Mouse (Mus musculus) embryonic fibroblast, embryonic 13.5 days (primary cell): ENCODE measurements around the gene Vkorc1. TPM values are rescaled to one million over a fixed set of nuclear protein-coding genes. Genes with fewer than 3 reads are reported as not detected.
"Not testable (repeated sequence)": the region's sequence is repeated elsewhere in the genome, so short reads cannot be mapped to it uniquely, and the experiment has no call there.

ENCODE experiments used
- H3K27ac ChIP-seq: 2 replicates; pipeline ENCODE4 v1.5.1; 2012; ENCODE audit warnings: low read length, control low read depth, inconsistent platforms; ENCODE audit not compliant: insufficient read depth
- H3K4me1 ChIP-seq: 2 replicates; pipeline ENCODE4 v1.6.1; 2011; ENCODE audit warnings: low read length; ENCODE audit not compliant: control insufficient read depth, insufficient read depth
- H3K4me3 ChIP-seq: 2 replicates; pipeline ENCODE4 v1.5.1; 2011; ENCODE audit warnings: mild to moderate bottlenecking, control low read depth, low read length; ENCODE audit not compliant: insufficient read depth
- CTCF ChIP-seq: IDR thresholded peaks from 2 replicates; pipeline ENCODE4 v1.5.1; 2011; ENCODE audit warnings: mild to moderate bottlenecking, control low read depth, low read length, moderate library complexity, borderline replicate concordance; ENCODE audit not compliant: insufficient read depth
- POLR2A ChIP-seq: IDR thresholded peaks from 2 replicates; pipeline ENCODE4 v1.6.1; 2011; ENCODE audit warnings: low read depth, mild to moderate bottlenecking, control low read depth, low read length, moderate library complexity
- polyA plus RNA-seq: library from polyadenylated mRNA; stranded (reverse); fragments of >200 nt; gene quantifications from 2 replicates; pipeline ENCODE4 v1.2.4, GENCODE M21; 2011; ENCODE audit warnings: low read depth; ENCODE audit not compliant: missing spikeins, insufficient read length

Vkorc1 gene
- polyA plus RNA-seq, 1 experiment = 146 TPM

DNA sequence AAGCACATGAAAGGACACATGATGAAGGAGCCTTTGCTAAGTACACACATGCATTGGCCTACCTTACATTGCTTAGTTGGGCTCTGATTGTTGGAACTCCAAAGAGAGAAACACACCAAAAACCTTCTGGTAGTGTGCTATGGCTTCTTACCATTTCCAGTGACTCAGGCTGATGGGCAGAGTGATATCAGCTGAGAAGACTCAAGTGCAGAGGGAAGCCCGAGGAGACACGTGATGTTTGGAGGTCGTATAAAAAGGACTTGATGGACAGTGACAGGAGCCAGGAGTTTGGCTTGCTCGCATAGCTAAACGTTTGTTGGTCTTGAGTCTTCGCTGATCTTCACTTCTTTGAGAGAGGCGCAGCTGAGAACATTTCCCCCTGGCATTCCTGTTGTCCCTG is 2.1 kb upstream of the Vkorc1 start:
- TF ChIP-seq POLR2A (no peak), CTCF (no peak)
- Histone ChIP-seq H3K4me3 (no peak overlapping the region), H3K27ac (no peak overlapping the region), H3K4me1 (no peaks in the 10 kb centered on the region)

DNA sequence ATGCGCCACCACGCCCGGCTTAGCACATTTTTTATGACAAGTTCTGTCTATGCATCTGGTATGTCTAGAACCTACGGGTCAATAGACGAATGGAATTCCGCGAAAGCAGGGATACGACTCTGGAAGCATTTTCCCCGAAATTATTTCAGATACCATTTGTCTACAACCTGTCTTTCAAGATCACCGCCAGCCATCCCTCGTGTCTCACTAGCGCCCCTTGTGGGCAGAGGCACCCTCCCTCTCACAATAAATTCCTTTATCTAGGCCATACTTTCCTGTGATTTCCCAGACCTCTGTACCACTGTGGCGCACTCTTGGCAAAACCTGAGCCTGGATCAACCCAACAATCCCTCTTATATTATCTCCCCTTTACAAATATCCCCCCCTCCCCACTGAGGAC is 967 bp upstream of the Vkorc1 start:
- no peak for TF ChIP-seq POLR2A
- TF ChIP-seq CTCF = peak; percentile 55; the same call in 1 of the 2 replicates
- H3K4me1 ChIP-seq = no peaks in the 10 kb centered on the region
- no peak overlapping the region for H3K4me3 ChIP-seq
- H3K27ac ChIP-seq = no peak overlapping the region

GRCm38 (mm10) chr7:127895891-127896290 is 474 bp upstream of the Vkorc1 start:
- not testable (repeated sequence) for H3K4me1 ChIP-seq, H3K27ac ChIP-seq, H3K4me3 ChIP-seq

- Histone ChIP-seq H3K27ac (no peak overlapping the region), H3K4me1 (no peaks in the 10 kb centered on the region), H3K4me3 (peak overlapping the region; percentile 64)
- TF ChIP-seq POLR2A (no peak), CTCF (no peak)
Measured at GRCm38 (mm10) chr7:127894480-127894879, 937 bp downstream of the Vkorc1 start.

DNA sequence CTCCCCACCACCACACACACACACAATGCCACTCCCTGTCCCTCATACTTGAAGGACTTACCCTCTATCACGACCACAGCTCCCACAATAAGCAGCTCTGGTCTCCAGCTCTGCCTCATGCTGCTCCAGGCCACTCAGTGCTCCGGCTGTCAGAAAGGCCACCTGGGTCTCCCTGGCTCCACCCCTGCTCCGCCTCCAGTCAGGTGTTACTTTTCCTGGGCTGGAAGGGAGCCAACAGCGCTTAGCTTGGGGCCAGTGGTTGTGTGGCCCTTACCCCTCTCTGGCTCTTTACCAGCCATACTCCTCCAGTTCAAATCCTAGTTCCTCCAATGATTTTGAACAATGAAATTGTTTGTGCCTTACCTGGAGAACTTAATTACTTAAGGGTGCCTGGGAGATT is 4.6 kb downstream of the Vkorc1 start, which contains the start of gene Prss53:
TSS of gene Prss53 (minus strand) at position 173 of the 400 bp plus-strand sequence.
- Histone ChIP-seq H3K27ac (no peak within 1 kb of the TSS), H3K4me1 (no peaks in the 10 kb centered on the region), H3K4me3 (no peak within 1 kb of the TSS)
- no peak for TF ChIP-seq CTCF
- TF ChIP-seq POLR2A = no peak

DNA sequence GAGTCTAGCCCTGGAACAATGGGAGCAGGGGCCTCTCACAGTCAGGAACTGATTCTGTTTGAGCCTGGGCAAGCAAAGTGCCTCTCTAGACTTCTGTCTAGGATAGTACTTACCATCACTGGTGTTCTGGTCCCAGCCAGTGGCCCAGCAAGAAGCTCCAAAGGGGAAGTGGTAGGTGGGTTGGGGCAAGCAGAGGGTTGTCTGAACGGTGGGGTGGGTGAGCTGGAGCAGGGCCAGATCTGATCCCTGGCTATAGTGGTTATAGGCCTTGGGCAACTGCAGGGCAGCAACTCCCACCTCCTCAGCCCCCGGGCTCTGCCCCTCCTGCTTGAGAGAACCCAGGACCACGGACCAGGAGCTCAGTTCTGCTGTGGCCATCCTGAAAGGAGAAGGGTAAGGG is 6.6 kb downstream of the Vkorc1 start:
- TF ChIP-seq CTCF (no peak), POLR2A (no peak)
- no peak overlapping the region for H3K27ac ChIP-seq
- H3K4me3 ChIP-seq = no peak overlapping the region
- no peaks in the 10 kb centered on the region for H3K4me1 ChIP-seq

- Histone ChIP-seq H3K27ac (no peak overlapping the region), H3K4me3 (no peak overlapping the region), H3K4me1 (no peaks in the 10 kb centered on the region)
- TF ChIP-seq POLR2A (no peak), CTCF (no peak)
Measured at GRCm38 (mm10) chr7:127887781-127888180, 7.6 kb downstream of the Vkorc1 start.

DNA sequence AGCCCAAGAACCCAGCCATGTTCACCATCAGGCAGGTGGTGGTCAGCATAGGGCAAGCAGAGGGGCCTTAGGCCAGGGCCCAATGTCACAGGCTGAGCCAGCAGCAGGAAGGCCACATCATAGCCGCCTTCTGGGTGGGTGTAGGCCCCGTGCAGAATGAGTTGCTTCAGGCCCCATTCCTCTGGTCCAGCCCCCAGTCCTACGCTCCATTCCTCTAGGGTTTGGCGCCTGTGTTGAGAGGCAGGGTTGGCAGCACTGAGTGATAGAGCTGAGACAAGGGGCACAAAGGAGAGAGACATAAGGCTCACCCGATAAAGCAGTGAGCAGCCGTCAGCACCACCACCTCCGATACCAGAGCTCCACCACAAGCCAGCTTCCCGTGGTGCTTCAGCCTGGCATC is 8.2 kb downstream of the Vkorc1 start:
- Histone ChIP-seq H3K27ac (no peak overlapping the region), H3K4me3 (no peak overlapping the region), H3K4me1 (no peaks in the 10 kb centered on the region)
- TF ChIP-seq CTCF (no peak), POLR2A (no peak)

- H3K4me3 ChIP-seq = no peak overlapping the region
- H3K27ac ChIP-seq = no peak overlapping the region
- H3K4me1 ChIP-seq = no peaks in the 10 kb centered on the region
- TF ChIP-seq POLR2A = no peak
Measured at GRCm38 (mm10) chr7:127886551-127886950, 8.9 kb downstream of the Vkorc1 start.

GRCm38 (mm10) chr7:127885951-127886350 is 9.5 kb downstream of the Vkorc1 start:
- TF ChIP-seq POLR2A = no peak
- TF ChIP-seq CTCF = no peak
- no peaks in the 10 kb centered on the region for H3K4me1 ChIP-seq
- no peak overlapping the region for H3K4me3 ChIP-seq
- H3K27ac ChIP-seq = no peak overlapping the region

DNA sequence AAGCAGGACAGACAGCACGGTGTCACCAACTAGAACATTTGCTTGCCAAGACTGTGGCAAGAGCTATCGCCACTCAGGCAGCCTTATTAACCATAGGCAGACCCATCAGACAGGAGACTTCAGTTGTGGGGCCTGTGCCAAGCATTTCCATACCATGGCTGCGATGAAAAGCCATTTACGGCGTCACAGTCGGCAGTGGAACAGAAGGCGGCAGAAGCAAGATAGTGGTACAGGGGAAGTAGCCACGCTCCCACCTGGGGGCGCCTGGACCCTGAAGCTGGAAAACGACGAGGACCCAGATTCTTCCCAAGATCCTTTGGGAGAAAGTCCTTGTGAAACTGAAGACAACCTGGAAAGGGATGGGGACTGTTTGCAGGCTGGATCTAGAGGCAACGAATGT is 15.0 kb downstream of the Vkorc1 start:
- Histone ChIP-seq H3K4me3 (no peak overlapping the region), H3K4me1 (peaks cover 3% of the 10 kb centered on the region; the same call in 1 of the 2 replicates), H3K27ac (no peak overlapping the region)
- TF ChIP-seq CTCF (no peak), POLR2A (no peak)
